Mouse (Mus musculus) stomach, postnatal 0 days (tissue): ENCODE data around the gene Gck. TPM values are rescaled to one million over a fixed set of nuclear protein-coding genes. Genes with fewer than 3 reads are reported as not detected.

Source experiments
- ATAC-seq: fragments of 200-750 bp; cut with Nextera tagmentation; 2 replicates; pipeline ENCODE4 v1.8.0; 2017; ENCODE audit not compliant: low FRiP score, low TSS enrichment
- DNase-seq: peaks from one replicate; pipeline ENCODE4 v3.0.0-alpha.2; 2016; ENCODE audit warnings: low spot score
- H3K27ac ChIP-seq: fragments of 300-500 bp; sonication (generic); replicated peaks from 2 replicates; pipeline ENCODE4 v1.5.1; 2014; ENCODE audit warnings: mild to moderate bottlenecking, control low read depth
- H3K27me3 ChIP-seq: fragments of 300-500 bp; sonication (generic); 2 replicates; pipeline ENCODE4 v1.6.1; 2014; ENCODE audit warnings: low read length; ENCODE audit not compliant: control insufficient read depth, insufficient read depth
- H3K36me3 ChIP-seq: fragments of 300-500 bp; sonication (generic); 2 replicates; pipeline ENCODE4 v1.6.1; 2014; ENCODE audit warnings: low read length, mixed read lengths; ENCODE audit not compliant: control insufficient read depth, insufficient read depth
- H3K4me1 ChIP-seq: fragments of 300-500 bp; sonication (generic); replicated peaks from 2 replicates; pipeline ENCODE4 v1.6.1; 2014; ENCODE audit warnings: antibody characterized with exemption; ENCODE audit not compliant: control insufficient read depth, insufficient read depth
- H3K4me2 ChIP-seq: fragments of 300-500 bp; sonication (generic); replicated peaks from 2 replicates; pipeline ENCODE4 v1.6.1; 2014; ENCODE audit warnings: low read depth, mild to moderate bottlenecking, control low read depth, moderate library complexity
- H3K4me3 ChIP-seq: fragments of 300-500 bp; sonication (generic); 2 replicates; pipeline ENCODE4 v1.5.1; 2014; ENCODE audit warnings: low read depth, low read length, control low read depth
- H3K9ac ChIP-seq: fragments of 300-500 bp; sonication (generic); 2 replicates; pipeline ENCODE4 v1.6.1; 2014; ENCODE audit warnings: mild to moderate bottlenecking, low read length, control low read depth, mixed read lengths
- H3K9me3 ChIP-seq: fragments of 300-500 bp; sonication (generic); 2 replicates; pipeline ENCODE4 v1.6.1; 2016; ENCODE audit warnings: low read length; ENCODE audit not compliant: control insufficient read depth
- CTCF ChIP-seq: IDR thresholded peaks from 2 replicates; pipeline ENCODE4 v1.5.1; 2016; ENCODE audit warnings: antibody characterized with exemption, low read depth, mild to moderate bottlenecking, moderate library complexity
- EP300 ChIP-seq: optimal IDR thresholded peaks from 2 replicates; pipeline ENCODE3; 2016; ENCODE audit warnings: antibody characterized with exemption
- WGBS: fragments of 180-500 bp; shearing (Covaris S2); extraction: QIAGEN DNeasy Blood & Tissue Kit; methylation state at CpG from one replicate; pipeline ENCODE4 v1.1.7; 2014; 5-methylcytosine and 5-hydroxymethylcytosine counted together
- polyA plus RNA-seq: library from polyadenylated mRNA; unstranded; fragments of >200 nt; fragmentation: Nextera tagmentation; extraction: Ambion mirVana; gene quantifications from 2 replicates; pipeline ENCODE4 v1.2.1, GENCODE M21; 2015

Gene Gck
- polyA plus RNA-seq, 1 experiment from 2014 or later: 1.9 TPM

GRCm38 (mm10) chr11:5989954-5990593 lies 40.2 kb upstream of the Gck start:
- Histone ChIP-seq H3K36me3 (no peaks in the 10 kb centered on the region), H3K27ac (no peak overlapping the region), H3K9me3 (no peaks in the 10 kb centered on the region), H3K27me3 (no peaks in the 10 kb centered on the region), H3K4me3 (no peak overlapping the region), H3K9ac (no peak overlapping the region), H3K4me2 (no peak overlapping the region), H3K4me1 (no peaks in the 10 kb centered on the region)
- DNase-seq: no peak
- ATAC-seq: no peak
- TF ChIP-seq EP300 (no peak), CTCF (no peak)
- 87% methylated on average over 16 of the region's 16 CpGs for WGBS

GRCm38 (mm10) chr11:5988126-5988525 lies 38.2 kb upstream of the Gck start:
- DNase-seq (no peak), ATAC-seq (no peak)
- TF ChIP-seq EP300: no peak
- TF ChIP-seq CTCF: no peak
- WGBS: 67% methylated on average over 10 of the region's 10 CpGs
- no peaks in the 10 kb centered on the region for H3K9me3 ChIP-seq
- no peaks in the 10 kb centered on the region for H3K36me3 ChIP-seq
- no peaks in the 10 kb centered on the region for H3K4me1 ChIP-seq
- no peak overlapping the region for H3K27ac ChIP-seq
- H3K4me3 ChIP-seq: no peak overlapping the region
- H3K27me3 ChIP-seq: no peaks in the 10 kb centered on the region
- no peak overlapping the region for H3K9ac ChIP-seq
- H3K4me2 ChIP-seq: no peak overlapping the region

- 91% methylated on average over 5 of the region's 5 CpGs for WGBS
These were observed 33.7 kb upstream of the Gck start for GRCm38 (mm10) chr11:5983629-5984028.

GRCm38 (mm10) chr11:5981323-5981722 lies 31.4 kb upstream of the Gck start:
- DNase-seq: no peak
- Histone ChIP-seq H3K4me3 (no peak overlapping the region), H3K9ac (no peak overlapping the region), H3K4me1 (no peaks in the 10 kb centered on the region), H3K4me2 (no peak overlapping the region), H3K36me3 (no peaks in the 10 kb centered on the region), H3K9me3 (no peaks in the 10 kb centered on the region), H3K27me3 (no peaks in the 10 kb centered on the region), H3K27ac (no peak overlapping the region)
- 90% methylated on average over 7 of the region's 7 CpGs for WGBS
- TF ChIP-seq CTCF (no peak), EP300 (no peak)
- no peak for ATAC-seq

More at GRCm38 (mm10) chr11:5983629-5984028, 33.7 kb upstream of the Gck start:
- H3K27me3 ChIP-seq: no peaks in the 10 kb centered on the region
- H3K4me1 ChIP-seq: no peaks in the 10 kb centered on the region
- no peak overlapping the region for H3K4me2 ChIP-seq
- no peak overlapping the region for H3K9ac ChIP-seq
- DNase-seq (no peak), ATAC-seq (no peak)
- H3K9me3 ChIP-seq: no peaks in the 10 kb centered on the region
- TF ChIP-seq EP300 (no peak), CTCF (no peak)
- no peak overlapping the region for H3K27ac ChIP-seq
- H3K36me3 ChIP-seq: no peaks in the 10 kb centered on the region
- H3K4me3 ChIP-seq: no peak overlapping the region

GRCm38 (mm10) chr11:5980561-5980960 lies 30.7 kb upstream of the Gck start:
- WGBS: 65% methylated on average over 8 of the region's 8 CpGs
- TF ChIP-seq EP300: no peak
- no peak for TF ChIP-seq CTCF
- Histone ChIP-seq H3K27me3 (no peaks in the 10 kb centered on the region), H3K27ac (no peak overlapping the region), H3K4me1 (no peaks in the 10 kb centered on the region), H3K36me3 (no peaks in the 10 kb centered on the region), H3K9ac (no peak overlapping the region), H3K4me3 (no peak overlapping the region), H3K9me3 (no peaks in the 10 kb centered on the region), H3K4me2 (no peak overlapping the region)
- no peak for DNase-seq
- ATAC-seq: no peak

GRCm38 (mm10) chr11:5980108-5980507 lies 30.2 kb upstream of the Gck start:
- Histone ChIP-seq H3K27ac (no peak overlapping the region), H3K4me2 (no peak overlapping the region), H3K4me3 (no peak overlapping the region), H3K27me3 (no peaks in the 10 kb centered on the region), H3K9ac (no peak overlapping the region), H3K9me3 (no peaks in the 10 kb centered on the region), H3K4me1 (no peaks in the 10 kb centered on the region), H3K36me3 (no peaks in the 10 kb centered on the region)
- TF ChIP-seq EP300 (no peak), CTCF (no peak)
- DNase-seq (no peak), ATAC-seq (no peak)
- 86% methylated on average over 2 of the region's 2 CpGs for WGBS
